Mouse (Mus musculus) neutrophil, adult 5-6 weeks (primary cell): ENCODE measurements around the gene Slc27a5. TPM values are rescaled to one million over a fixed set of nuclear protein-coding genes. Genes with fewer than 3 reads are reported as not detected.
A peak's percentile ranks its signal among the peaks of the same experiment; 100 is the strongest.

Source experiments
- ATAC-seq: fragments of 151-379, 151-347 bp; 2 replicates; pipeline ENCODE4 v1.8.0; 2017; ENCODE audit warnings: mild to moderate bottlenecking, moderate TSS enrichment; ENCODE audit not compliant: insufficient number of reproducible peaks, poor library complexity, low FRiP score, severe bottlenecking; ENCODE audit errors: extremely low read depth
- total RNA-seq: library from RNA; stranded (forward); fragments of 200-1000 nt; gene quantifications from 2 replicates; pipeline ENCODE4 v1.2.3, GENCODE M21; 2017

Slc27a5 gene
- total RNA-seq, 1 experiment from 2014 or later, result 0.81 TPM

GRCm38 (mm10) chr7:12949872-12950229 lies 48.1 kb downstream of the Slc27a5 start:
- ATAC-seq, result no peak

GRCm38 (mm10) chr7:12949032-12949871 lies 48.7 kb downstream of the Slc27a5 start:
- ATAC-seq, result peak; percentile 98

DNA sequence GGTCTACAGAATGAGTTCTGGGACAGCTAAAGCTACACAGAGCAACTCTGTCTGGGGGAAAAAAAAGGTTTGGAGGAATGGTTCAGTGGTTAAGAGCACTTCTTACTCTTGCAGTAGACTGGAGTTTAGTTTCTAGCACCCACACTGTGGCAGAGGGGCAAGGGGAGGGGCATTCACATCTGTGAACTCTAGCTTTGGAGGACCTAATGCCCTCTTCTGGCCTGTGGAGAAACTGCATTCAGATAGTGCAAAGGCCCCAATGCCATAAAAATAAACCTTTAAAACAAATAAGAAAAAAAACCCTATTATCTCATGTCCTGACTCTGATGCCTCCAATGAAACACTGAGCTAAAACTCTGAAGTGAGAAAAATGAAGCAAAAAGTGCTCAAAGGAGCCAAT lies 54.5 kb downstream of the Slc27a5 start:
- ATAC-seq, result peak; percentile 72

DNA sequence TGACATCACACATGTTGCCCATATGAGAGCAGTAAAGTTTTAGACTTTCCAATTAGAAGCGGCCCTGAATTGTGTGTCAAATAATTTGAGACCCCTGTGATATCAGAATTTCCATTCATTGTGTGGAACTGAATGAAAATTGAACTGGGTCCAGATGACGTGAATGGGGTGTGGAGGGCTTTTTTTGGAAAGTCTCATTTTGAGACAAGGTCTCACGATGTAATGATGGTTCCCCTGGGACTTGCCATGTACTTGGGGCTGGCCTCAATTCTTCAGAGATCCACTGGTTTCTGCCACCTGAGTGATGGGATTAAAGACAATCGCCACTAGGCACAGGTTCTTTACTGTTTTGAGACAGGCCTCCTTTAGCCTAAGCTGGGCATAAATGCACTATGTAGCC lies 57.4 kb downstream of the Slc27a5 start:
- ATAC-seq, result no peak

Other genes with a start within 250 kb of the Slc27a5 start
- gene Zscan18, start 194.6 kb downstream of the Slc27a5 start, total RNA-seq, result 0.98 and 2.9 TPM in 2 replicates
- 24.2 and 29.3 TPM in 2 replicates for gene Zfp329, start 179.3 kb downstream of the Slc27a5 start, total RNA-seq
- 112 and 114 TPM in 2 replicates for gene Zfp110, start 163.4 kb downstream of the Slc27a5 start, total RNA-seq
- 2.9 and 4.8 TPM in 2 replicates for gene Zfp128, start 117.0 kb downstream of the Slc27a5 start, total RNA-seq
- gene Zscan22, start 100.4 kb downstream of the Slc27a5 start, total RNA-seq, result 3.6 and 5.9 TPM in 2 replicates
- 425 and 483 TPM in 2 replicates for gene Rps5, start 75.9 kb downstream of the Slc27a5 start, total RNA-seq
- gene Rnf225, start 70.8 kb downstream of the Slc27a5 start, total RNA-seq, result 1.2 and 1.7 TPM in 2 replicates
- 5.0 and 5.5 TPM in 2 replicates for gene Zfp324, start 32.4 kb downstream of the Slc27a5 start, total RNA-seq
- 5.1 and 7.4 TPM in 2 replicates for gene Zfp446, start 20.3 kb downstream of the Slc27a5 start, total RNA-seq
- 194 and 199 TPM in 2 replicates for gene Trim28, start 922 bp upstream of the Slc27a5 start, total RNA-seq
- gene Zbtb45, start 11.8 kb upstream of the Slc27a5 start, total RNA-seq, result 1.1 and 3.6 TPM in 2 replicates
- 199 and 209 TPM in 2 replicates for gene Chmp2a, start 36.6 kb upstream of the Slc27a5 start, total RNA-seq
- 75.1 and 83.5 TPM in 2 replicates for gene Ube2m, start 40.1 kb upstream of the Slc27a5 start, total RNA-seq
- gene Mzf1, start 56.6 kb upstream of the Slc27a5 start, total RNA-seq, result 0.70 and 1.1 TPM in 2 replicates
- not detected in 2 replicates for gene Vmn1r85, start 97.0 kb upstream of the Slc27a5 start, total RNA-seq
- not detected in 2 replicates for gene Vmn1r86, start 121.7 kb upstream of the Slc27a5 start, total RNA-seq
- gene Vmn1r87, start 142.0 kb upstream of the Slc27a5 start, total RNA-seq, result not detected in 2 replicates
- 0.58 TPM in 1 of 2 replicates, not detected in the other for gene Vmn1r88, start 161.4 kb upstream of the Slc27a5 start, total RNA-seq
- not detected in 2 replicates for gene Vmn1r89, start 214.8 kb upstream of the Slc27a5 start, total RNA-seq